Mouse (Mus musculus) lung, embryonic 14.5 days (tissue): ENCODE results near the gene Rassf6. TPM values are rescaled to one million over a fixed set of nuclear protein-coding genes. Genes with fewer than 3 reads are reported as not detected.
A peak's percentile ranks its signal among the peaks of the same experiment; 100 is the strongest.

Experiments
- ATAC-seq: fragments of 200-750 bp; cut with Nextera tagmentation; 2 replicates; pipeline ENCODE4 v1.8.0; 2017; ENCODE audit warnings: mild to moderate bottlenecking, moderate TSS enrichment, moderate library complexity; ENCODE audit not compliant: insufficient read depth
- DNase-seq: peaks from one replicate; pipeline ENCODE4 v3.0.0-alpha.2; 2015
- H3K27ac ChIP-seq: fragments of 300-500 bp; sonication (generic); 2 replicates; pipeline ENCODE4 v1.5.1; 2014; ENCODE audit warnings: low read depth, mild to moderate bottlenecking, moderate library complexity
- H3K27me3 ChIP-seq: fragments of 300-500 bp; sonication (generic); 2 replicates; pipeline ENCODE4 v1.6.1; 2014; ENCODE audit warnings: low read length, control low read depth; ENCODE audit not compliant: insufficient read depth
- H3K36me3 ChIP-seq: fragments of 300-500 bp; sonication (generic); 2 replicates; pipeline ENCODE4 v1.6.1; 2014; ENCODE audit warnings: control low read depth; ENCODE audit not compliant: insufficient read depth
- H3K4me1 ChIP-seq: fragments of 300-500 bp; sonication (generic); 2 replicates; pipeline ENCODE4 v1.6.1; 2014; ENCODE audit warnings: antibody characterized with exemption, control low read depth; ENCODE audit not compliant: insufficient read depth
- H3K4me2 ChIP-seq: fragments of 300-500 bp; sonication (generic); 2 replicates; pipeline ENCODE4 v1.6.1; 2014; ENCODE audit warnings: mild to moderate bottlenecking
- H3K4me3 ChIP-seq: fragments of 300-500 bp; sonication (generic); 2 replicates; pipeline ENCODE4 v1.5.1; 2014; ENCODE audit warnings: low read depth, low read length
- H3K9ac ChIP-seq: fragments of 300-500 bp; sonication (generic); 2 replicates; pipeline ENCODE4 v1.6.1; 2014
- H3K9me3 ChIP-seq: fragments of 300-500 bp; sonication (generic); 2 replicates; pipeline ENCODE4 v1.6.1; 2016; ENCODE audit warnings: low read depth, low read length, control low read depth
- CTCF ChIP-seq: IDR thresholded peaks from 2 replicates; pipeline ENCODE4 v1.5.1; 2016; ENCODE audit warnings: antibody characterized with exemption, low read depth
- WGBS: fragments of 180-500 bp; shearing (Covaris S2); extraction: QIAGEN DNeasy Blood & Tissue Kit; methylation state at CpG from one replicate; pipeline ENCODE4 v1.1.7; 2014; 5-methylcytosine and 5-hydroxymethylcytosine counted together
- polyA plus RNA-seq: library from polyadenylated mRNA; unstranded; fragments of >200 nt; fragmentation: Nextera tagmentation; extraction: Ambion mirVana; gene quantifications from 2 replicates; pipeline ENCODE4 v1.2.1, GENCODE M21; 2014

The Rassf6 gene
- polyA plus RNA-seq, 1 experiment from 2014 or later = 2.5 TPM

DNA sequence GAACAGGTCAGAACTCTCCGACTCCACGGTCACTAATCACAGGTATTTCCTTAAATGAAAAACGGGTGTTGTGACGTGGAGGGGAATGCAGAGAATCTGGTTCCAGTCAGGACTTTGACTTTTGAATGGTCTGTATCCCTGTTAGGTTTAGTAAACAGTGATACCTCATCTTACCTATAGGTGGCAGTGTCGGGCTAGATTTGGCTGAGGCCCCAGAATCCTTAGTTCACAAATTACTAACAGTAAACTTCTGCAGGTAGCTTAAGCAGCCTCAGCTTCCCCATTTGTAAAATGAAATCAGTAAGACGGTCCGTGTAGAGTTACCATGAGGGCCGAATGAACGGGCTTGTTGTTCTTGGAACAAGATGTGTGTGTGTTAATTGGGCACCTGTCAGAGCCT, 21.0 kb upstream of the Rassf6 start:
- WGBS = 20% methylated on average over 9 of the region's 9 CpGs
- Histone ChIP-seq H3K9ac (no peak overlapping the region), H3K27ac (no peak overlapping the region), H3K36me3 (no peaks in the 10 kb centered on the region), H3K27me3 (no peaks in the 10 kb centered on the region), H3K4me1 (no peaks in the 10 kb centered on the region), H3K4me3 (no peak overlapping the region), H3K4me2 (no peak overlapping the region), H3K9me3 (no peaks in the 10 kb centered on the region)
- peak; percentile 85 for TF ChIP-seq CTCF
- ATAC-seq = peak; percentile 45; the same call in 1 of the 2 replicates
- peak; percentile 89 for DNase-seq

DNA sequence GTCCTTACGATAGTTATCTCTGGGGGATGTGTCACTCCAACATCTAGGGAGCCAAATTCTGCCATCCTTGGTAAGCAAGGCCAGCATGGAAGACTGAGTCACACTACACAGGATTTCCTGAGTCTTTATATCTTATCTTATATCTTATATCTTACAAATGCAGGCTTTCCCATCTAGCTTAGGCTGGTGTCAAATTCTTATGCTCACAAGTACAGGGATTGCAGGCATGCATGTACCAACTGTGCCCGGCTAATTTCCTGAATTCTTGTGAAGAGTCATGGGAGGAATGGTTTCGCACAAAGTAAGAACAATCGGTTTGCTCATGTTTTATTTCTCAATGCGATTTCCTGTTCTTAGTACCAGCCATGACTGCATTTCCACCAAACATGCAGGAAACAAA, 20.0 kb upstream of the Rassf6 start:
- no peak for ATAC-seq
- no peak overlapping the region for H3K4me2 ChIP-seq
- H3K4me1 ChIP-seq = 0 out of 2 replicates have a peak, but pooled peaks cover 2% of the 10 kb centered on the region
- no peak for TF ChIP-seq CTCF
- H3K27me3 ChIP-seq = no peaks in the 10 kb centered on the region
- H3K4me3 ChIP-seq = no peak overlapping the region
- DNase-seq = no peak
- H3K9ac ChIP-seq = no peak overlapping the region
- H3K27ac ChIP-seq = no peak overlapping the region
- no peaks in the 10 kb centered on the region for H3K9me3 ChIP-seq
- no peaks in the 10 kb centered on the region for H3K36me3 ChIP-seq
- 81% methylated on average over 5 of the region's 5 CpGs for WGBS

DNA sequence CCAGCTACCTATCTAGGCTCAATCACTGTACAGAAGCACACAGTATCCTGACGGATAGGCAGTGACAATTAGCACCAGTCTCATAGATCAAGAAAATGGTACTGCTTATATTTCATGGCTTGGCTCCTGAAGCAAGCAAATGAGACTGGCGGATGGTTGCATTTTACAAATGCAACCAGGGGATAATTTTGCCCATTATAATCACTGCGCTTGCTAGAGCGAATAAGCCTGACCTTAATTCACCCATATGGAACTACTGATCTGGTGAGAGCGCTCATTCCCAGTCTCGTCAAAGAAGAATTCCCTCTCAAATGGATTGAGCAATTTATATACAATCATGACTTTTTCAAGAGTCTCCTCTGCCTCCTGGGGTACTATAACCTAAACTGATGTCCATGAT, 16.2 kb upstream of the Rassf6 start:
- no peaks in the 10 kb centered on the region for H3K9me3 ChIP-seq
- ATAC-seq (no peak), DNase-seq (no peak)
- no peak overlapping the region for H3K4me2 ChIP-seq
- 84% methylated on average over 6 of the region's 6 CpGs for WGBS
- no peak overlapping the region for H3K9ac ChIP-seq
- 0 out of 2 replicates have a peak, but pooled peaks cover 2% of the 10 kb centered on the region for H3K4me1 ChIP-seq
- H3K27ac ChIP-seq = no peak overlapping the region
- no peak for TF ChIP-seq CTCF
- H3K4me3 ChIP-seq = no peak overlapping the region
- no peaks in the 10 kb centered on the region for H3K27me3 ChIP-seq
- no peaks in the 10 kb centered on the region for H3K36me3 ChIP-seq

DNA sequence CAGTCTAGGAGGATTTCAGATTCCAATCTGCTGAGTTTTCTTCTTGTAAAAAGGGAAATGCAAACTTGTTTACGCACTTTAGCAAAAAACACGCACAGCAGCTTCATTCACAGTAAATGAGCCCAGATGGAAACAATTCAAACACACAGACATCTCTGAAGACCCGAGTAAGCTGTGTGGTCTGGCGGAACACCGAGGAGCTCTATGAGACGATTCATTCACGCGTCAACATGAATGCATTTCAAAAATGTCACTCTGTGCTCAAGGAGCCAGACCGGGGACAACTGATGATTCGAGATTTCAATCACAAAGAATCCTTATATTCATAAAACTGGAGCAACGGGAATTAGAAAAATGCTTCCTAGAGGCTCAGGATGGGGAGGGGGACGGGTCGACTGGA, 15.4 kb upstream of the Rassf6 start:
- no peaks in the 10 kb centered on the region for H3K9me3 ChIP-seq
- no peak for ATAC-seq
- peak; percentile 61 for DNase-seq
- H3K4me2 ChIP-seq = no peak overlapping the region
- no peaks in the 10 kb centered on the region for H3K36me3 ChIP-seq
- H3K4me1 ChIP-seq = 0 out of 2 replicates have a peak, but pooled peaks cover 2% of the 10 kb centered on the region
- no peak for TF ChIP-seq CTCF
- 50% methylated on average over 13 of the region's 13 CpGs for WGBS
- no peak overlapping the region for H3K4me3 ChIP-seq
- no peak overlapping the region for H3K27ac ChIP-seq
- H3K27me3 ChIP-seq = no peaks in the 10 kb centered on the region
- no peak overlapping the region for H3K9ac ChIP-seq

DNA sequence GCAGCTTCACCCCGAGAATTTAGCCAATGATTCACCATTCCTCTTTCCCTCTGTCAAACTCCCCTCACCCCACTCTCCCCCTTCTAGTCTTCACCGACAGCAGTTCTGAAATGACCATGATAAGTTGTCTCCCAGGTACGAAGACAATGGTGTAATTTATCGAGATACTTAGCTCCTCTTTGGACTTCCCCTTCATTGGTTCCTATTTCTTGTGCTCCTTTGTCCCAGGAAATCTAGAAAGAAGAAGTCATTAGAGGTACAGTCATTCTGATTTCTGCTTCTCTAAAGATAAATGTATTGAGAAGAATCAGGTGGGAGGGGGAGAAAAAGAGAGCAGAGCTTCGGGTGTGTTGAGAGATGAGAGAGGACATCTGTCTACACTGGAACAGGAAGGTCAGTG, 14.3 kb upstream of the Rassf6 start:
- no peak overlapping the region for H3K27ac ChIP-seq
- 57% methylated on average over 5 of the region's 5 CpGs for WGBS
- DNase-seq = no peak
- no peak overlapping the region for H3K4me3 ChIP-seq
- H3K27me3 ChIP-seq = no peaks in the 10 kb centered on the region
- H3K9me3 ChIP-seq = no peaks in the 10 kb centered on the region
- no peak overlapping the region for H3K9ac ChIP-seq
- ATAC-seq = no peak
- no peaks in the 10 kb centered on the region for H3K36me3 ChIP-seq
- no peak overlapping the region for H3K4me2 ChIP-seq
- no peak for TF ChIP-seq CTCF
- H3K4me1 ChIP-seq = 0 out of 2 replicates have a peak, but pooled peaks cover 2% of the 10 kb centered on the region

DNA sequence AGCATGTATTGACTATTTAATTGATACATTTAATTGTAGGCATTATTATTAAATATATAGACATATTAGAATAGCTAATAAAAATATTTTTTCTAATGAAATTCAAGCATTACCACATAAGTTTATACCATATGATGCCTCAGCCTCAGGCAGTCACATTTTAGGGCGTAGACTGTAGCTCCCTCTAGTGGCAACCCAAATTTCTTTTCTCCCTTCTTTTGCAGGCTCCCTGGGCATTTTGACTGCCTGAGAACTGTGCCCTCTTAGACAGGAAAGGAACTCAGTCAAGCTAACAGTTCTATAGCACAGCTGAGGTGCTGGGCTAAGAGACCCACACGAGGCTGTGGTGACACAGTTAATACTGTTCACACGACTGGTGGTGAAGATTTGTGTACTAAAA, 12.3 kb upstream of the Rassf6 start:
- H3K4me3 ChIP-seq = no peak overlapping the region
- no peak overlapping the region for H3K27ac ChIP-seq
- no peaks in the 10 kb centered on the region for H3K9me3 ChIP-seq
- peak; percentile 92 for DNase-seq
- H3K36me3 ChIP-seq = no peaks in the 10 kb centered on the region
- H3K9ac ChIP-seq = no peak overlapping the region
- no peaks in the 10 kb centered on the region for H3K27me3 ChIP-seq
- WGBS = 6% methylated on average over 3 of the region's 3 CpGs
- peak; percentile 70; the same call in 1 of the 2 replicates for ATAC-seq
- peak; percentile 88 for TF ChIP-seq CTCF
- 0 out of 2 replicates have a peak, but pooled peaks cover 2% of the 10 kb centered on the region for H3K4me1 ChIP-seq
- H3K4me2 ChIP-seq = no peak overlapping the region

DNA sequence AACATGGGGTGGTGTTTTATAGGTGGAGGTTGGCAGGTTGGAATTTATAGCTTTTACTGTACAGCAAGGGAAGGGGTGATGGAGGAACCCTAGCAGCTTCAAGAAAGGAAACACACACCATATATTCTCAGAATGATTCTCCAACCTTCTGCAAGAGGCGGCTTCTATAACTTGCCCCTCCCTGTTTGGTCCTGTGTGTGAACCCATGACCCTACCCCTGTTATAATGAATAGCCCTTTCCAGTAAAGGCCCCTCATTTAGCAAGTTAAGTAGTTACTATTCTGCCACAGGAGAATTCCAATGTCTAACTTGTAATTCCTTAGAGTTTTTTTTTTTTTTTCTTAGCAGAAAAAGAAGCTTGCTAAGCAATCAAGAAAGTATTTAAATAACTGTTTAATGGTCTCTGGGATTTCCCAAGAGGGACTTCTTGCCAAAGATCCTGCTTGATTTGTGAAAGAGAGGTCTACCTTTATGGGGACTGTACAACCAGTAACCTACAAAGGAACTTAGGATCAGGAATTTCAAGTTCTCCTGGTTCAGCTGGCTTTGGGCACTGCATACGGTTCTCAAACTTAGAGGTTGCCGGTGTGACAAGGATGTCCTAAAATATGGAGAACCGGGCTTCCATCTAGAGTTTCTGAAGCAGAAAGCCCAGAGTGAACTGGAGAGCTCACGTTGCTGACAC, 10.2 kb upstream of the Rassf6 start:
- 59% methylated on average over 5 of the region's 5 CpGs for WGBS
- no peak overlapping the region for H3K9ac ChIP-seq
- H3K9me3 ChIP-seq = no peaks in the 10 kb centered on the region
- H3K4me1 ChIP-seq = no peaks in the 10 kb centered on the region
- no peak overlapping the region for H3K4me2 ChIP-seq
- H3K27me3 ChIP-seq = no peaks in the 10 kb centered on the region
- peak; percentile 49 for DNase-seq
- H3K4me3 ChIP-seq = no peak overlapping the region
- no peak for ATAC-seq
- no peak overlapping the region for H3K27ac ChIP-seq
- H3K36me3 ChIP-seq = no peaks in the 10 kb centered on the region
- TF ChIP-seq CTCF = no peak

DNA sequence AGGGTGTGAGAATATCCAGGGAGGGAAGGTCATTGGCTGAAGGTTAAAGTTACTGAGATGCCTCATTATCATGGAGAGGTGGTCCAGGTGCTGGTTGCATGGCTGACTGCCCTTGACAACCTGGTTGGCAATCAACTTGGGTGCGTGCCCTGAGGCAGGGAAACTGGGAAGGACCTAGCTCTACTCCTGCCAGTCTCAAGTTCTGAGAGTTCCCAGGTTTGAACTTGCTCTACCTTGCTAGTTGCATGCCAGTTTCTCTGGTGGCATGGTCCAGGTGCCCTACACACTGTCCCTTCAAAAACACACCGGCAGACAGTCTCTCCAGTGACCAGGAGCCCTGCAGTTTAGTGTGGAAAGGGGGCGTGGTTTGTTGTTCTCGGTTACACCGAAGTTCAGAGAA, 7.0 kb upstream of the Rassf6 start:
- no peak overlapping the region for H3K4me3 ChIP-seq
- H3K27me3 ChIP-seq = no peaks in the 10 kb centered on the region
- H3K9me3 ChIP-seq = no peaks in the 10 kb centered on the region
- ATAC-seq (no peak), DNase-seq (no peak)
- no peak overlapping the region for H3K4me2 ChIP-seq
- H3K27ac ChIP-seq = no peak overlapping the region
- 64% methylated on average over 5 of the region's 5 CpGs for WGBS
- no peaks in the 10 kb centered on the region for H3K4me1 ChIP-seq
- H3K9ac ChIP-seq = no peak overlapping the region
- TF ChIP-seq CTCF = no peak
- no peaks in the 10 kb centered on the region for H3K36me3 ChIP-seq
